Mouse (Mus musculus) liver, embryonic 14.5 days (tissue): ENCODE measurements around the gene Mt3.

ENCODE experiments used
- CTCF ChIP-seq: IDR thresholded peaks from 2 replicates; pipeline ENCODE4 v1.5.1; 2016; ENCODE audit warnings: antibody characterized with exemption, low read depth, control low read depth
- EP300 ChIP-seq: IDR thresholded peaks from 2 replicates; pipeline ENCODE4 v1.6.1; 2016; ENCODE audit warnings: antibody characterized with exemption, low read depth

DNA sequence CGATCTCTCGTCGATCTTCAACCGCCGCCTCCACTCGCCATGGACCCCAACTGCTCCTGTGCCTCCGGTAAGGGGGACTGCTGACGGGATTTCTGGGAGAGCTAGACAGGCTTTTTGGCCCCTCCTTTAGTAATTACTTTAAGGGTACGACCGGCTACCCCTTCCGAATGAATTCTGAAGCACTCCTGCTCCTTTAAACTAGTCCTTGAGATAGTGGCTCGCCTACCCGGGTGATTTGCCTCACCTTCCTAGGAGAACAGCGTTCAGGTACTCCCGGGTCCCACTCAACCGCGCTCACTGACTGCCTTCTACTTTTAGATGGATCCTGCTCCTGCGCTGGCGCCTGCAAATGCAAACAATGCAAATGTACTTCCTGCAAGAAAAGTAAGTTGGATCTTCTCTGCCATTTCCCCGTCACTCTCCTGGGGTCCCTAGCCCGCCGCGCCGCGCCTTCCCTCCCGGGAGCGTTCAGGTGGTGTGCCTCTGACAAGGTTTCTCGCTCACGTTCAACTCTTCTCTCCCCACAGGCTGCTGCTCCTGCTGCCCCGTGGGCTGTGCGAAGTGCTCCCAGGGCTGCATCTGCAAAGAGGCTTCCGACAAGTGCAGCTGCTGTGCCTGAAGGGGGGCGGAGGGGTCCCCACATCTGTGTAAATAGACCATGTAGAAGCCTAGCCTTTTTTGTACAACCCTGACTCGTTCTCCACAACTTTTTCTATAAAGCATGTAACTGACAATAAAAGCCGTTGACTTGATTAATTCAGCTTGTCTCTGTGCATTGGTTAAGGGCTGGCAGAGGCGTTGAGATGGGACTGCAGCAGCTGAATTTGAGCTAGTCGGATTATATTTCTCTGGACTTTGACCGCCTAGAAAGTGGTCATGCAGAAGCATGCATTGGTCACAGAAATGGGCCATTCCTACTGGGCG, 20.7 kb downstream of the Mt3 start:
- TF ChIP-seq EP300 (0 out of 2 replicates have a peak, but pooled peaks have one; percentile 10), CTCF (peak; percentile 13; the same call in 1 of the 2 replicates)
